Mouse (Mus musculus) spleen, postnatal 36 days (tissue): Measurements from ENCODE around the gene Galnt7.

ENCODE experiments used
- DNase-seq, 2 experiments: peaks; one replicate each; pipeline ENCODE4 v3.0.0; 2022; ENCODE audit warnings: low spot score in 2 of 2, mixed read lengths in 1 of 2

The Galnt7 gene

GRCm38 (mm10) chr8:57585128-57585442 lies 67.7 kb downstream of the Galnt7 start:
- DNase-seq, result no peak

DNA sequence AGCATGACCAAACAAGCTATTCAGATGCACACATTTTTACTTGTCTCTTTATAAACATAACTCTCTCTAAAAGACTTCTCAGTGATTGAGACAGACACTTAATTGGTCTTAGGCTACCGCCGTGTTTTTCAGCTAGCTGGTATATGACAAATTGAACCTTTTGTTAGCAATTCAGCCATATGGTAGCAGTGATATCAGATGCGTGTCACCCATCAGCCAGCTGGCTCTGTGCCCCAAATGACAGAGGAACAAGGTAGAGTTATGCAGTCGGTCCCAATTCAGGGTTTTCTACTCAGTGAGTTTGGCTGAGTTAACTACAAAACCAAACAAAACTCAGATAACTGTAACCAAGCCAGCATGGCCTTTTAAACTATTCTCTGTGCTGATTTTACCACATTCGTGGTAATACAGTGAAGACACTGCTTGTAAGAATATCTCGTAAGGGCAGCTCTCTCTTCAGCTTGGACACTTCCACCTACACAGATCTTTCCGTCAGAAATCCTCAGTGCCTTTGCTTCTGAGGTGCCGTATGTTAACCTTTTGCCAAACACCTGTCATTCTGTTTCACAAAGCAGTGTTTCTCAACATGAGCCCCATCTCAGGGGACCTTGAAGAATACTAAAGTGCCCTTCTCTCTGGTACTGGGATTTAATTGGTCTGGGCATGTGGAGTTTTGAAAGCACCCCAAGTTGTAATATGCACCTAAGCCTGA lies 68.3 kb downstream of the Galnt7 start:
- DNase-seq, result no peak

GRCm38 (mm10) chr8:57579845-57580244 lies 73.0 kb downstream of the Galnt7 start:
- DNase-seq, result peak; percentile 70 to 74

GRCm38 (mm10) chr8:57577301-57577700 lies 75.5 kb downstream of the Galnt7 start:
- DNase-seq, result no peak

DNA sequence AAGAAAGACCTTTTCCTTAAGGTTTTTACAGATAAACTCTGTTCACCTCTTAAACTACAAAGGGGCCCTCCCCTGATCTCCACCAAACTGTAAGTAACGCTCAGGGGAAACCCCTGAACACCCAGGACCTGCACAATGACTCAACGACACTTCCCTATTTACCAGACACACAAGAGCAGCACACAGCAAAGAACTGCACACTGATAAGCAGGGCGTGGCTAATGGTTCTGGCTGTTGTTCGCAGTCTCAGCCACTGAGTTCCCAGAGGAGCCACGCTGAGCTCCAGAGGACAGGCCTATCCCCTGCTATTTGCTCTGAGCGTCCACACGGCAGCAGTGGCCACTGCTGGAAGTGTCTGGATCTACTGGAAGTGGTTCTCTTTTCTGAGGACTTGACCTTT lies 76.6 kb downstream of the Galnt7 start:
- DNase-seq, result peak; percentile 82 to 84

- no peak for DNase-seq
Observed at GRCm38 (mm10) chr8:57575336-57575735, 77.5 kb downstream of the Galnt7 start.

GRCm38 (mm10) chr8:57574398-57574797 lies 78.4 kb downstream of the Galnt7 start:
- DNase-seq, result peak; percentile 57 to 68

DNA sequence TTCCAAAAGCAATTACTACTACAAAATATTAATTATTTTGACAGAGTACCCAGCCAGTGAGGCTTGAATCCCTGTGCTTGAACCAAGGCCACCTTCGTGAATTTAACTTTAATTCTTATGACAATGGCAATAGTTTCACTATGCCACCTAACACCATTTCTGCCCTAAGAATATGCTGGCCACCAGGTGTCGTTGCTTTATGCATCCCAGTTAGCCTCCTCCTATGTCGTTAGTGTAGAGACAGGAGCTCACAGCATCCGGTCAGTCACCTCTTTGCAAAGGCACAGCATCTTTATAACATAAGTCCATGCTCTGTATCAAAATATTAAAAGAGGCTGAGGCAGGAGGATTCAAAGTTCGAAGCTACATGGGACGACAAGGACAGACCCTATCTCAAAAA lies 79.0 kb downstream of the Galnt7 start:
- DNase-seq, result no peak

DNA sequence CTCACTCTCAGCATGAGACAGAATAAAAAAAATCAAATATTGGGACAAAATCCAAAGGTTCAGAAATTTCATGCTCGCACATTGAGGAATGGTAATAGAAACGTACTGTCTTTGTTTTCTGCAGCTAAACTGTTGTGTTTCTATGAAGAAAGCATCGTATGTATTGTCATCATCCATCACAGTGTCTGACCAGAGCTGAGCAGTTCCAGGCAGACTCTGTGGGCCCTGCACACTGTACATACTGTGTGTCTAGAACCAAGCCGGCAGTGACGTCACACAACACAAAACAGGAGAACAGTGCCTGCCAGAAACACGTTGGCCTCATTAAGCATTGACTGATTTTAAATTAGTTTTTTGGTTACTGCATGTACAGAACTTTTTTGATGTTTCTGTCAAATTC lies 82.9 kb downstream of the Galnt7 start:
- no peak for DNase-seq

DNA sequence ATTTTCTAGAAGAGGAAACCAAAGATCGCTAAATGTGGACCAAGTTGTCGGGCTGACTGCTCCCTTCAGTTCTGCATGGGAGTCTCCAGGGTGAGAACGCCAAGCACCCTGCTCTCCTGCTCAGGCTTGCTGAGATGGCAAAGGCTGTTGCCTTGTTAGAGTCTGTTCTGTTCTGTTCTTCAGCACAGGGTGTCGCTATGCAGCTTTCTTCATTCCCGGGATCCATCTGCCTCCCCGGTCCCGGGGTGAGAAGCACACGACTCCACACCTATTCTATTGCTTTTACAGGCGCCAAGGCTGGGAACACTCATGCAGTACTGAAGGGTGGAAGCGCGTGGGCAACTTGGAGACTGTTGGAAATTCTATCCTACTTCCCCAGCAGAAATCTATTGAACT lies 83.4 kb downstream of the Galnt7 start:
- no peak for DNase-seq

DNA sequence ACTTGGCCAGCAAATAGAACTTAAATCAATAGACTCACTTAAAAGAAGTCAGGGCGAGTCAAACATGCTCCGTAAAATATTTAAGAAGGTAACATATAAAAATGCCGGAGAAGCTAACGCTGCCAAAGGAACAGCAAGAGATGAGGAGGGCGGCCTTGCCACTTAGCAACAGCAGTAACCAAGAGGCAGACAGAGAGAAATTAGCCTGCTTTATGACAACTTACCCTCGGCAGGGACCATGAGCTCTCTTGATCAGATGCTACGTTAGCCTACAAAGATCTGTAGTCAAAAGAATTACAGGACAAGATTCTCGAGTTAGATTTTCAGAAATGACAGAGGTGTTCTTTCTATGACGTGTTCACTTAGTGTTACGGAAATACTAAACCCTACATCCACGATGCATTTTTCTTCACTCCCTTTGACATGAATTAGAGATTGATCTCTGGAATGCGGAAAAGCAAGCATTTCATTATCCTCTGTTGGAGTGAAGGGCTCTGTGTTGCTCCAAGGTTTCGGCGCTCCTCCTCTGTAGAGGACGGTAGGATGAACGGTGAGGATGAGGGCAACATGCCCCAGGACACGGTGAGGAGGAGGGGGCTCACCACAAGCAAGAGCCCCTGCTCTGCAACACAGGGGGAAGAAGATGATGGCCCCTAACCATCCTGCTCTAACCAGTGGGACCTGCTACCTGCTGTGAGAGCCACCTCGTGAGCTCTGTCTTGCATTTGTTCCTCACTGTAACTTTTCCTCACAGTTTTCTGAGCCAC lies 84.0 kb downstream of the Galnt7 start:
- no peak for DNase-seq

GRCm38 (mm10) chr8:57567998-57568397 lies 84.8 kb downstream of the Galnt7 start:
- no peak for DNase-seq

- DNase-seq, result no peak
Observed at GRCm38 (mm10) chr8:57565039-57565438, 87.8 kb downstream of the Galnt7 start.

- no peak for DNase-seq
Observed at GRCm38 (mm10) chr8:57563726-57564125, 89.1 kb downstream of the Galnt7 start.

DNA sequence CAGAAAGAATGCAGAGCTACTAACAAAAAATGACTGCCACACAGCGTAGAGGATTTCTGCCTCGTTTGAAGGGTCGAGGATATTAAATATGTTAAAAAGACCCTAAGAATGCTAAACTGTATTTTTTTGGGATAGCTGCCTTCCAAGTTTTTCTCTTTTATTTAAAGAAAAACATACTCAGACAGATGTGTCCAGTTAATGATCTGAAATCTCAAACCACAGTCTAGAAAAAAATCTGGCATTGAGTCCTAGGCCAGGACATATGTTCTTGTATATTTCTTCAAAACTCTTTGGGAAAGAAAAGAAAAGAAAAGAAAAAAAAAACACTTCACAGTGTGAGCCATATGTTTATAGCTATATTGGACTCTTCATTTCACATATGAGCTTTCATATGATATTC lies 90.1 kb downstream of the Galnt7 start:
- DNase-seq, result no peak

DNA sequence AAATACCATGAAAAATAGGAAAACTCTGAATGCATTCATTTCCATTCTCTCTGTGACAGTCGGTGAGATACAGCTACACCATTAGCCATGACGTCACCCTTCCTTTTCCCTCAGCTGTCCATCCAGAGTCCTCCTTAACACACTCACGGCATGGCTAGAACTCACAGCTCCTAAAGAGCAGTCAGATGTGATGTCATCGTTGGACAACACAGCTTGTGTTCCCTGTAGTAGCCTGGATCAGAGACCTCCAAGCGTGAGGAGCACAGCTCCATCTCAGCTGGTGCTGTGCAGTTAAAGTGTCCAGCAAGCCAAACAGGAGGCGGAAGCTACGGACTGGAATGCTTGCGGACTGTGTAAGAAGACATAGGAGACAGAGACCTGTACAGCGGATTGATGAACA lies 91.9 kb downstream of the Galnt7 start:
- no peak for DNase-seq

- no peak for DNase-seq
Observed at GRCm38 (mm10) chr8:57552102-57553032, 100.5 kb downstream of the Galnt7 start.

GRCm38 (mm10) chr8:57547581-57547980 lies 105.3 kb downstream of the Galnt7 start:
- DNase-seq, result no peak

- no peak for DNase-seq
Observed at GRCm38 (mm10) chr8:57546834-57547233, 106.0 kb downstream of the Galnt7 start.

- no peak for DNase-seq
Observed at GRCm38 (mm10) chr8:57546401-57546800, 106.4 kb downstream of the Galnt7 start.

GRCm38 (mm10) chr8:57541405-57541804 lies 111.4 kb downstream of the Galnt7 start:
- DNase-seq, result no peak

- no peak for DNase-seq
Observed at GRCm38 (mm10) chr8:57540951-57541350, 111.9 kb downstream of the Galnt7 start.
